Mouse (Mus musculus) neural tube, embryonic 14.5 days (tissue): Measurements from ENCODE around the gene Usp6nl. TPM values are rescaled to one million over a fixed set of nuclear protein-coding genes. Genes with fewer than 3 reads are reported as not detected.

Source experiments
- ATAC-seq: fragments of 200-750 bp; cut with Nextera tagmentation; 2 replicates; pipeline ENCODE4 v1.8.0; 2017; ENCODE audit warnings: low read depth, mild to moderate bottlenecking, moderate TSS enrichment, moderate library complexity
- H3K27ac ChIP-seq: fragments of 300-500 bp; sonication (generic); 2 replicates; pipeline ENCODE4 v1.5.1; 2014; ENCODE audit warnings: low read depth, mild to moderate bottlenecking, control low read depth, low read length, moderate library complexity, mixed read lengths
- H3K27me3 ChIP-seq: fragments of 300-500 bp; sonication (generic); 2 replicates; pipeline ENCODE4 v1.6.1; 2014; ENCODE audit warnings: low read length; ENCODE audit not compliant: control insufficient read depth, insufficient read depth
- H3K36me3 ChIP-seq: fragments of 300-500 bp; sonication (generic); 2 replicates; pipeline ENCODE4 v1.6.1; 2014; ENCODE audit warnings: low read length, mixed read lengths; ENCODE audit not compliant: control insufficient read depth, insufficient read depth
- H3K4me1 ChIP-seq: fragments of 300-500 bp; sonication (generic); 2 replicates; pipeline ENCODE4 v1.6.1; 2014; ENCODE audit warnings: low read length; ENCODE audit not compliant: control insufficient read depth, insufficient read depth
- H3K4me2 ChIP-seq: fragments of 300-500 bp; sonication (generic); 2 replicates; pipeline ENCODE4 v1.6.1; 2014; ENCODE audit warnings: mild to moderate bottlenecking, low read depth, low read length, control low read depth
- H3K4me3 ChIP-seq: fragments of 300-500 bp; sonication (generic); 2 replicates; pipeline ENCODE4 v1.5.1; 2014; ENCODE audit warnings: low read depth, low read length, control low read depth, mixed read lengths
- H3K9ac ChIP-seq: fragments of 300-500 bp; sonication (generic); replicated peaks from 2 replicates; pipeline ENCODE4 v1.6.1; 2014; ENCODE audit warnings: low read depth, mild to moderate bottlenecking, control low read depth, low read length, mixed read lengths
- H3K9me3 ChIP-seq: fragments of 300-500 bp; sonication (generic); 2 replicates; pipeline ENCODE4 v1.6.1; 2016; ENCODE audit warnings: low read length; ENCODE audit not compliant: control insufficient read depth
- WGBS: fragments of 180-500 bp; shearing (Covaris S2); extraction: QIAGEN DNeasy Blood & Tissue Kit; methylation state at CpG from one replicate; pipeline ENCODE4 v1.1.7; 2014; 5-methylcytosine and 5-hydroxymethylcytosine counted together
- polyA plus RNA-seq: library from polyadenylated mRNA; unstranded; fragments of >200 nt; fragmentation: Nextera tagmentation; extraction: Ambion mirVana; gene quantifications from 2 replicates; pipeline ENCODE4 v1.2.1, GENCODE M21; 2014

Usp6nl gene
- polyA plus RNA-seq, 1 experiment from 2014 or later: 10.0 TPM

GRCm38 (mm10) chr2:6325646-6326045, 3.2 kb downstream of the Usp6nl start:
- Histone ChIP-seq H3K27ac (no peak overlapping the region), H3K4me3 (no peak overlapping the region), H3K9ac (no peak overlapping the region), H3K9me3 (no peaks in the 10 kb centered on the region), H3K36me3 (no peaks in the 10 kb centered on the region), H3K4me1 (peaks cover 13% of the 10 kb centered on the region), H3K27me3 (no peaks in the 10 kb centered on the region), H3K4me2 (no peak overlapping the region)
- ATAC-seq: no peak
- 58% methylated on average over 3 of the region's 3 CpGs for WGBS

- H3K4me2 ChIP-seq: no peak overlapping the region
- H3K9me3 ChIP-seq: no peaks in the 10 kb centered on the region
- H3K4me3 ChIP-seq: no peak overlapping the region
- H3K9ac ChIP-seq: no peak overlapping the region
- H3K27me3 ChIP-seq: no peaks in the 10 kb centered on the region
- 90% methylated on average over 7 of the region's 7 CpGs for WGBS
- no peaks in the 10 kb centered on the region for H3K36me3 ChIP-seq
- ATAC-seq: no peak
- no peak overlapping the region for H3K27ac ChIP-seq
- H3K4me1 ChIP-seq: peaks cover 8% of the 10 kb centered on the region
These were observed 6.5 kb downstream of the Usp6nl start for GRCm38 (mm10) chr2:6328927-6329326.

DNA sequence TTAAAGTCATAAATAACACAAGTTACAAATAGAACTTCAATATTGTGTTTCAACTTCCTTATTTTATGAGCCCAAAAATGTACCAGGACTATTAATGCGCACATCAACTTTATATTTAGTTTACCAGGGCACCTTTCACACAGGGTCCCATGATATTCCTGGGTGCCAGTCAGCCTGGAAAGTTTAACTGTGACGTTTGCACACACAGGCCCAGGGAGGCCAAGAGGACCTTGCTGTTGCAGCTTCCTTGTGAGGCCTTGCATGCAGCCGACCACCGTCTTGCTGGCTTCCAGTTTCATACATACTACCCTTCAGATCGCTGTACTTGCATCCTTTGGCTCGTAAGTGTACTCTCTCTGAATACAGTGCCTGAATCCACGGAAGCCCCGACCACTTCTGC, 8.3 kb downstream of the Usp6nl start:
- WGBS: 90% methylated on average over 8 of the region's 8 CpGs
- Histone ChIP-seq H3K9ac (no peak overlapping the region), H3K27ac (no peak overlapping the region), H3K4me2 (no peak overlapping the region), H3K27me3 (no peaks in the 10 kb centered on the region), H3K9me3 (no peaks in the 10 kb centered on the region), H3K4me3 (no peak overlapping the region), H3K4me1 (no peaks in the 10 kb centered on the region; the same call in 1 of the 2 replicates), H3K36me3 (no peaks in the 10 kb centered on the region)
- no peak for ATAC-seq

DNA sequence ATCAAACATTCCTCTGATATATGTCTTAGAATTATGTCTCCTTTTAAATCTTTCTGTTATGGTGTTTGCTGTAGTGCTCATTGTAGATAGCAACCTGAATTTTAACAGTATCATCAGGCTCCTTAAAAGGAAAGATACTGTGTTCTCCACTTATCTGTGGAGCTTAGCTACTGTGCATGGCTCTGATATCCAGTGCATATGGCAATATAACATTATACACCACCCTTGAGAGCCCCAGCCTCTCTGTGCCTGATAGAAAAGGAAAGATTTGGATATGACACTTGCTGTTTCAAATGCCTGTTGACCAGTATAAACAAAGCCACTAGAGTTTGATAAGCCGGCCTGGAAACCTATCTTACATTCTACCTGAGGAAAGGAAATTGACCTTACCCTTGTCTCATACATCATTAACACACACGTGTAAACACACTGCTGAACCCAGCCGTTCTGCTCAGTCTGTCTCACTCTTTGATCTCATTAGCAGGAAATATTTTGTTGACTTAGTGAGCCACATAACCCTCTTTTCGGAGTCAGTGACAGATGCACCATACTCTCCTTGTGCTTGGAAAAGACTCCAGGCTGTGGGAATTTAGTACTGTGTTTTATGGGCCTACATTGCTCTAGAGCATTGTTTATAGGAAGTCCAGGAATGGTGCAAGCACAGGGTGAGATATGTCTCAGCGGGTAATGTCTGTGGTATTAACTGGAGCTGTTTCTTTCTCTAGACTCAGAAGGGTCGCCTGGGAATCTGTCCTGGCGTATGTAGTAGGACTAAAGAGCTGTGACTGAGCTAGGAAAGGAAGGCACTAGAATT, 9.1 kb downstream of the Usp6nl start:
- H3K9ac ChIP-seq: no peak overlapping the region
- no peaks in the 10 kb centered on the region for H3K36me3 ChIP-seq
- 56% methylated on average over 7 of the region's 7 CpGs for WGBS
- no peaks in the 10 kb centered on the region for H3K4me1 ChIP-seq
- H3K4me3 ChIP-seq: no peak overlapping the region
- no peaks in the 10 kb centered on the region for H3K27me3 ChIP-seq
- no peak for ATAC-seq
- no peaks in the 10 kb centered on the region for H3K9me3 ChIP-seq
- no peak overlapping the region for H3K4me2 ChIP-seq
- H3K27ac ChIP-seq: no peak overlapping the region

DNA sequence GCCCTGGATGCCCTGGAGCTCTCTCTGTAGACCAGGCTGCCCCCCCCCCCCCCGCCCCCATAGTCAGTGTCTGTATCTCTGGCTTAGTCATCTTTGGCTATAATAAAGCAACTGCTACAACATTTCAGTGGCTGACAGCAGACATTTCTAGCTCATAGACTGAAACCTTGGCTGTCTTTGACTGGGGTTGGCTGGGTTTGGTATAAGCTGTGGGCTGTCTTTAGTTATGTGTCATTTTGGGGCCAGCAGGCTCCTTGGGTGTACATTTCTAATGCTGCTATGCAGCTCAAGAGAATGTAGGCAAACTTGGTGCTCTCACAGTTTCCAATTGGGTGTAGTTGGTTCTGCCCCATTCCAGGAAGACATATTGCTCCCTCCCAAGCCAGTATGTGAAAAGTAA, 11.1 kb downstream of the Usp6nl start:
- 78% methylated on average over 1 of the region's 1 CpGs for WGBS
- ATAC-seq: no peak
- Histone ChIP-seq H3K9me3 (no peaks in the 10 kb centered on the region), H3K36me3 (no peaks in the 10 kb centered on the region), H3K4me1 (no peaks in the 10 kb centered on the region), H3K27ac (no peak overlapping the region), H3K9ac (no peak overlapping the region), H3K4me2 (no peak overlapping the region), H3K27me3 (no peaks in the 10 kb centered on the region), H3K4me3 (no peak overlapping the region)

DNA sequence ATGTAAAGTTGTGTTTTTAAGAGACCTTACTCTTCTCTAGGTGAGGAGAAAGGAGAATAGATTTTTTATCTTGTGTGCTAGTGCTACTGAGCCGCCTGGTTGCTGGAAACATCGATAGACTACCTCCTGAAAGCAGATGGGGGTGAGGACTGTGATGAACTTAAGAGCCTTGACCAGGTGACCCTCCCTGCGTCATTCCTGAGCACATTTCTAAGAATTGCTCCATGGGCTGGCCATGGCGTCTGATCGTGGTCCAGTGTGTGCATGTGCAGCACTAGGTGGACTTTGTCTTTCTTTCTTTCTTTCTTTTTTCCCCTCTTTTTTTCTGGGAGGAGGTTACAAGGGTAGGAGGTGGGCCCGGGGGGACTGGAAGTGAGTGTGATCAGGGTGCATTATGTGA, 11.5 kb downstream of the Usp6nl start:
- Histone ChIP-seq H3K27ac (no peak overlapping the region), H3K9me3 (no peaks in the 10 kb centered on the region), H3K9ac (no peak overlapping the region), H3K36me3 (no peaks in the 10 kb centered on the region), H3K4me1 (no peaks in the 10 kb centered on the region), H3K27me3 (no peaks in the 10 kb centered on the region), H3K4me3 (no peak overlapping the region), H3K4me2 (no peak overlapping the region)
- 91% methylated on average over 6 of the region's 6 CpGs for WGBS
- no peak for ATAC-seq

DNA sequence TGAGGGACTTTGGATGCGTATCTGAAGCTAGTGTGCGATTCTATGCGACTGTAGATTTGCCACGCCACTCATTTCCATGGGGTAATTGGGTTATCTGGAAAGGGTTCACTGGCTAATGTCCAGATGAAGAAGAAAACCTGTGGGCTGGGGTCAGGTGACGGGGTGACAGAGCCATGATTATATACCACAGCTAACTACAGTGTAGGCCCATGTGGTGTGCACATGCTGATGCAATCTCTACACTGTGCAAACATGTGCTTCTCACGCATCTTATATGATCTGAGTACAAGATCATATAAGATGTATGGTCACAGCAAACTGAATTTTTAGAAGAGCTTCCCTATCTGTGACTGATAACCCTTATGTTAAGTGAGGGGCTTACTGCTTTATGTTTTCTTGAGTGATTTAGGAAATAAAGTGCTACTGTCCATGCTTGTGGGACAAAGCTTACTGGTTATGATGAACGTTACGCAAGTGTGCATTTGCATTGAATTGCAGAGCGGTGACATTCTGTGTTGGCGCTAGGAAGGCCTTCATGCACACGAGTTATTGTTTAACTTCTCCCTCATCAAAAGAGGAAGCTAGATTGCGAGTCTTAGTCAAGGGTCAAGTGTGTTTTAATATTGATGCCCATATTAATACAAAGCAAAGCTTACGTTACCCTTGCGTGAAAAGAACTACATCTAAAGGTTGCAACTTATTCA, 12.7 kb downstream of the Usp6nl start:
- H3K4me2 ChIP-seq: no peak overlapping the region
- H3K4me3 ChIP-seq: no peak overlapping the region
- H3K4me1 ChIP-seq: no peaks in the 10 kb centered on the region
- no peak overlapping the region for H3K27ac ChIP-seq
- 85% methylated on average over 14 of the region's 14 CpGs for WGBS
- H3K27me3 ChIP-seq: no peaks in the 10 kb centered on the region
- H3K9me3 ChIP-seq: no peaks in the 10 kb centered on the region
- H3K36me3 ChIP-seq: no peaks in the 10 kb centered on the region
- ATAC-seq: no peak
- no peak overlapping the region for H3K9ac ChIP-seq

- Histone ChIP-seq H3K27ac (no peak overlapping the region), H3K9ac (no peak overlapping the region), H3K4me2 (no peak overlapping the region), H3K36me3 (no peaks in the 10 kb centered on the region), H3K4me3 (no peak overlapping the region), H3K27me3 (no peaks in the 10 kb centered on the region), H3K9me3 (no peaks in the 10 kb centered on the region), H3K4me1 (no peaks in the 10 kb centered on the region)
- ATAC-seq: no peak
- WGBS: 100% methylated on average over 1 of the region's 1 CpGs
These were observed 13.5 kb downstream of the Usp6nl start for GRCm38 (mm10) chr2:6336013-6336412.

DNA sequence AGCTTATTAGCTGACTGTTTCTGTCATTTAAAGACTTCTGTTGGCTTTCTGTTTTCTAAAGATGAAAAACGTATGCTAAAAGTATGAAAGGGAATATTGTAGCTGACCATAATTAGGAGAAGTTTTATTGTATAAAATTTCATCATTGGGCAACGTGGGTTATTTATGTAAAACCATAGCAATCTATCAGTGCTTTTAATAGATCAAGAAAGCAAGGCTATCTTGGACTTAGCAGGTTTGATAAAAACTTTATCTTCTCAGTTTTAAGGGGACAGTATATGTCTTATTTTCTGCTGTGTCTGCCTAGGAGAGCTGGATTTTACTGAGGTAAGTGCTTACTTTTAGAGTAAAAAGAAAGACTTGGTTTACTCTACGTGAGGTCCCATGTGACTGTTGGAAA, 14.2 kb downstream of the Usp6nl start:
- ATAC-seq: no peak
- H3K9ac ChIP-seq: no peak overlapping the region
- no peaks in the 10 kb centered on the region for H3K36me3 ChIP-seq
- no peak overlapping the region for H3K27ac ChIP-seq
- no peak overlapping the region for H3K4me2 ChIP-seq
- 96% methylated on average over 3 of the region's 3 CpGs for WGBS
- no peak overlapping the region for H3K4me3 ChIP-seq
- no peaks in the 10 kb centered on the region for H3K9me3 ChIP-seq
- H3K4me1 ChIP-seq: no peaks in the 10 kb centered on the region
- H3K27me3 ChIP-seq: no peaks in the 10 kb centered on the region
